Mouse (Mus musculus) heart, adult 18-20 months (tissue): ENCODE data around the gene Slc38a2. TPM values are rescaled to one million over a fixed set of nuclear protein-coding genes. Genes with fewer than 3 reads are reported as not detected.

Experiments used
- DNase-seq, 2 experiments: peaks; one replicate each; pipeline ENCODE4 v3.0.0; 2021 to 2022; ENCODE audit warnings: mixed read lengths in 1 of 2
- total RNA-seq, 2 experiments: library from RNA; stranded (reverse); gene quantifications; 2 replicates each; pipeline ENCODE4 v1.2.3; 2021

Slc38a2 gene
- total RNA-seq, 2 experiments from 2014 or later: 194 to 206 TPM

DNA sequence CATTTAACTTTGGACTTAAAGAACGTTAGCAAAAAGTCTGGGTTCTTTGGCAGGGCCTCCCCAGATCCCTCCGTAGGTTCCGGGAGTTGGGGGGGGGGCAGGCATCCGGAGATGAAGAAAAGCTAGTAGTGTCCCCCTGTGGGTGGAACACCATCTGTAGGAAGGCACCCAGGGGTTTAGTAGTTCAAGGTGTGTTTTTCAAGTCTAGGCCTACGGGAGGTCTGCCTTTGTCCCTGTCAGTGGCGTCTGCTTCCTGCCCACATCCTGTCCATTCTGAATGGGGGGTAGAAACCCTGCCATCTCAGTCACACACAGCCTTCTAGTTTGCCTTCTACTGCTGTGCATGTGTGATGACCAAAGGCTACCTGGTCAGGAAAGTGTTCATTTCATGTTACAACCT lies 20.6 kb upstream of the Slc38a2 start:
- DNase-seq: no peak

- peak in 1 of 2 experiments; percentile 42 for DNase-seq
Observed at GRCm38 (mm10) chr15:96718466-96718865, 18.9 kb upstream of the Slc38a2 start.

- DNase-seq: no peak
Observed at GRCm38 (mm10) chr15:96717181-96717580, 17.7 kb upstream of the Slc38a2 start.

GRCm38 (mm10) chr15:96716371-96716770 lies 16.8 kb upstream of the Slc38a2 start:
- no peak for DNase-seq

DNA sequence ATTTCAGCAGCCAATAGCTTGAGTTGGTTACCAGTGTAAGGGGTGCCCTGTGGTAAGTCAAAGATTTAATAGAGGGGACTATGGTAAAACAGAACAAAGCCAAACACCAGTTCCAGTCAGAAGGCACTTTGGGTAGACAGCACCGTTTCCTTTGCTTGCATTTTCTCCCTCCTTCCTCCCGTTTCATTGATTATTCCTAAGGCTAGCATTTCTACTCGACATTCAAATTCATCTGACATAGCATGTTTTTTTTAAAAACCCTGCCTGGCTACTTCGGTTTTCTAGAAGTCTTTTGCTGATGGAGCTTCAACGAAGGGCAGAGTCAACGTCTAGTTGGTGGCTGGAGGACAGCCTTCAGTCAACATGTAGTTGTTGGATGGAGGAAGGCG lies 16.2 kb upstream of the Slc38a2 start:
- no peak for DNase-seq

- peak in 1 of 2 experiments; percentile 35 for DNase-seq
Observed at GRCm38 (mm10) chr15:96715079-96715691, 15.7 kb upstream of the Slc38a2 start.

- DNase-seq: no peak
Observed at GRCm38 (mm10) chr15:96714676-96715016, 15.1 kb upstream of the Slc38a2 start.

GRCm38 (mm10) chr15:96713758-96714675 lies 14.5 kb upstream of the Slc38a2 start:
- DNase-seq: no peak

GRCm38 (mm10) chr15:96712338-96712737 lies 12.8 kb upstream of the Slc38a2 start:
- DNase-seq: no peak

GRCm38 (mm10) chr15:96711664-96712063 lies 12.1 kb upstream of the Slc38a2 start:
- no peak for DNase-seq

GRCm38 (mm10) chr15:96710352-96711114 lies 11.0 kb upstream of the Slc38a2 start:
- peak in 1 of 2 experiments; percentile 39 for DNase-seq

DNA sequence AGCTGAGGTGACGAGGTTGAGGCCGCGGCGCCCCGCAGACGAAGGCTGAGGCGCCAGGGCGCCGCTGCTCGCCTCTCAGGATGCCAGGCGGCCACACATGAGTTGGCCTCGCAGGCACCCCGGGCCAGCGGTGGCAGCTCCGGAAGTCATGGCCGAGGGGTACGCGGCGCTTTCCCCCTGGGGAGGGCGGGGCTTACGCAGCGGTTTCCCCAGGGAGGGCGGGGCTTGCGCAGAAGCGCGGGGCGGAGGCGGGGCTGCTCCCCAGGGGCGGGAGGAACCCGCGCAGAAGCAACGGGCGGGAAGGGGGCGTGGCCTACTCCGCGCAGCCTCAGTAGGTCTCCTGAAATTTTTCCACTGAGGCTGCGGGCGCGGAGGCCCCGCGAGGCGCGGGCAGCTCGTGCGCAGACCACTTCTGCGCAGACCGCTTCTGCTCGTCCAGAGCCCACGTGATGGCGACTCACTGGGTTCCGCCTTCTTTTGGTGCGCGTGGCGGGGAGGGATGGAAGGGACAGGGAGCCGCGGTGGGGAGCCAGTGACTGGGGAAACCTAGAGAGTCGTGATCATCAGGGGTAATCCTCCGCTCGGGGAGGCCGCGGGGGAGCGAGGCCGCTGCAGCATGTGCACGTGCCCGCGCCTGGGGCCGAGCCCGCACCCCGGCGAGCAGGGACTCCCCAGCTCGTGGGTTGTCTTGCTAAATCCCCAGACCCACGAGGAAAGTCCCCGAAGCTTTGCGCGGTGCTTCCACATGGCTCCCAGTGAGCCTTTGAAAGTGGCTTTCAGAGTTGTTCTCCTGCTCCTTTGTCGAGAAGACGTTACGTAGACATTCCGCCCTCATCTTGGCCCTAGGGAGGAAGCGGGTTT lies 10.2 kb upstream of the Slc38a2 start:
- peak; percentile 98 to 99 for DNase-seq

DNA sequence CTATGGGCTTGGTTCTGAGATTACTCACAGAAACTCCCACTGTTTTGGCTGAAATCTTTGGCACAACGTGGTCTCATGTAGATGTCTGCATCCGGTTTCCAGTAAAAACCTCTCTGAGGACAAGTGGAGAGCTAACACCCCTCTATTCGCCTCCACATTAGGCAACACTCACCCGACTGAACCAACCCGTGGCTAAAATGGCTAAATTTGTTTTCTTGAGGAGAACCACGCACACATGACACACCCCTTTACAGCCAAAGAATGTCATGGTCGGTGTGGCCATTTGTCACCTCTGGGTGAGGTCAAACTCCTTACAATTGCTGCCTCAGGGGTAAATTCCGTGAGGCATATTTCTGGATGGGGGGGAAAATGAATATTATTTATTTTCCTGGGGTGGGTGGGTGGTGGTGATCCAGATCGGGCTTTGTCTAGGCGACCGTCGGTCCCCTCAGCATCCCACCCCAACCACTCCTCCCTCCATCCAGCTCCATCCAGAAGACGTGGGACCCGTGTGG lies 9.5 kb upstream of the Slc38a2 start:
- DNase-seq: peak in 1 of 2 experiments; percentile 49

DNA sequence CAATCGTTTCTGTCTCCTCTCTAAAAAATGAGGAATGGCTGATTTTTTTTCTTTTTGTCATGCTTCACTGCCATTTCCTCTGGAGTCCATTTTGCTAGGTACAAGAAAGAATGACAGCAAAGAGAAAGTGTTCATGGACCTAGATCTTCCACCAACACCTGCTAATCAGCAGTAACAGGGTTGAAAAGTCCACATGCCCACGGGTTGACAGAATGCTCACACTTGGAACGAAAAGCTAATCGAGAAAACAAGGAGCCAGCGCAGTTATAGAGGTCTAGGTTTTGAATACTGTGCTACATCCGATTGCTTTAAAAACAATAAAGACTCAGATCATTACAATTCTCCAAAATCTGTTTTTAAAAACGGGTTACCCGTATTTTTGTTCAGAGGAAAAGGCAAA lies 8.9 kb upstream of the Slc38a2 start:
- no peak for DNase-seq

- DNase-seq: no peak
Observed at GRCm38 (mm10) chr15:96707936-96708335, 8.4 kb upstream of the Slc38a2 start.

GRCm38 (mm10) chr15:96702466-96703031 lies 3.0 kb upstream of the Slc38a2 start:
- DNase-seq: no peak

- DNase-seq: no peak
Observed at GRCm38 (mm10) chr15:96700766-96701165, 1.2 kb upstream of the Slc38a2 start.

GRCm38 (mm10) chr15:96698658-96699448 lies 677 bp downstream of the Slc38a2 start:
- DNase-seq: peak; percentile 91

DNA sequence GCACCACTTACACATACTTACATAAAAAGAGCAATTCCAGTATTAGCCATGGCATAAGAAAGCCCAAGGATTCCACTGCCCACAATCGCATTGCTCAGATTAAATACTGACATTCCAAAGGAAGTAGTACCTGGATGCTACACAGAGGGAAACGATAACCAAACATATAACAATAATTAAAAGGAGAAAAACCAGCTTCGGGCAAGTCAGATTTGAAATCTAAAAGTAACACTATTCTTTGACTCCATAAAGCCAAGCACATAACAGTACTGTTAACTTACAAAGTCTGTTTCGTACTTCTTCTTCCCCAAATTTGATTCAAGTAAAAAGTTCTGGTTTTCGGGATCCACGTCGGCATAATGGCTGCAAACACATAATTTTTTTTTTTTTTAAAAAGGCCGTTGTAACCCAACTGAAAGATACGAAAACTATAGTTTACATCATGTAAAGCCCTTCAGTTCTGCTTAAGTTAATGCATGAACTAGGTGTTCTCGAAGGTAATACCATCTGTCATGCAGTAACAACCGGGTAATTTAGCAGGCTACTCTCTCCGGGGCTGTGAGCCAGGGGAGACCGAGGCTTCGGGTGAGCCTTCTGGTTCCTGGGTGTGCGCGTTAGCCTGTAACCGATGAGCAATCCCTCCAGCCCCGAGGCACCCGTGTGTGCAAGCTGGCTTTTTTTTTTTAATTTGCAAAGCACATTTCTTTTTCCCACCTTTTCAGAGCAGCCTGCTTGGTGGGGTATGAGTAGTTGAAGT lies 1.5 kb downstream of the Slc38a2 start:
- peak in 1 of 2 experiments; percentile 25 for DNase-seq
